Mouse (Mus musculus) intestine, embryonic 15.5 days (tissue): ENCODE measurements around the gene Chtop. TPM values are rescaled to one million over a fixed set of nuclear protein-coding genes. Genes with fewer than 3 reads are reported as not detected.

ENCODE experiments used
- ATAC-seq: fragments of 200-750 bp; cut with Nextera tagmentation; 2 replicates; pipeline ENCODE4 v1.8.0; 2017; ENCODE audit warnings: moderate TSS enrichment, moderate library complexity
- H3K27ac ChIP-seq: fragments of 300-500 bp; sonication (generic); 2 replicates; pipeline ENCODE4 v1.5.1; 2015; ENCODE audit warnings: mild to moderate bottlenecking, inconsistent platforms
- H3K27me3 ChIP-seq: fragments of 300-500 bp; sonication (generic); replicated peaks from 2 replicates; pipeline ENCODE4 v1.6.1; 2015; ENCODE audit warnings: inconsistent platforms
- H3K36me3 ChIP-seq: fragments of 300-500 bp; sonication (generic); 2 replicates; pipeline ENCODE4 v1.6.1; 2015; ENCODE audit warnings: inconsistent platforms
- H3K4me1 ChIP-seq: fragments of 300-500 bp; sonication (generic); replicated peaks from 2 replicates; pipeline ENCODE4 v1.6.1; 2015; ENCODE audit warnings: inconsistent platforms
- H3K4me2 ChIP-seq: fragments of 300-500 bp; sonication (generic); replicated peaks from 2 replicates; pipeline ENCODE4 v1.6.1; 2015; ENCODE audit warnings: mild to moderate bottlenecking, inconsistent platforms
- H3K4me3 ChIP-seq: fragments of 300-500 bp; sonication (generic); replicated peaks from 2 replicates; pipeline ENCODE4 v1.5.1; 2015; ENCODE audit warnings: inconsistent platforms
- H3K9ac ChIP-seq: fragments of 300-500 bp; sonication (generic); 2 replicates; pipeline ENCODE4 v1.6.1; 2015; ENCODE audit warnings: inconsistent platforms
- H3K9me3 ChIP-seq: fragments of 300-500 bp; sonication (generic); 2 replicates; pipeline ENCODE4 v1.6.1; 2016; ENCODE audit warnings: inconsistent platforms
- WGBS: fragments of 180-500 bp; shearing (Covaris S2); methylation state at CpG from one replicate; pipeline ENCODE4 v1.1.7; 2015; 5-methylcytosine and 5-hydroxymethylcytosine counted together
- polyA plus RNA-seq: library from polyadenylated mRNA; unstranded; fragments of >200 nt; fragmentation: Nextera tagmentation; extraction: Ambion mirVana; gene quantifications from 2 replicates; pipeline ENCODE4 v1.2.1, GENCODE M21; 2015

Gene Chtop
- polyA plus RNA-seq, 1 experiment from 2014 or later, result 125 TPM

DNA sequence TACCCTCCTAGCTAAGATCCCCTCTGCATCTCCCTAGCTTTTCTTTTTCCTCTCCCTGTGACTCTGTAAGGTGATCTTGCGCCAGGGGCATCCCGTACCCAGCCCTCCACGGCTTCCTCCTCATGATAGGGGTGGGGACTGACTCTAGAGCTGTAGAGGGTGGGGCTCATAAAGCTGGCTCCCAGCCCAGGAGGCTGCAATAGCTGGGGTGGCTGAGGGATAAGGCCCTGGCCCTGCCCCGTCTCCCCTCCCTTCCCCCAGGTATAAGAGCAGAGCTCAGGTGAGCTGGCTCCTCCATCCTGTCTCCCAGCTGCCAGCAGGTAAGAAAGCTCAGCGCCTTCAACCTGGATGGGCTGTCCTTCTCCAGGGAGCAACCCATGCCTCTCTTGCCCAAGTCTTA, 17.3 kb upstream of the Chtop start, which contains the start of gene S100a14:
S100a14 (plus strand) TSS at position 277 of the 400 bp plus-strand sequence.
- H3K36me3 ChIP-seq, result no peaks in the 10 kb centered on the region
- 0 out of 2 replicates have a peak within 1 kb of the TSS, but pooled peaks have one; percentile 17 for H3K27ac ChIP-seq
- H3K4me3 ChIP-seq, result no peak within 1 kb of the TSS
- H3K4me1 ChIP-seq, result peaks cover 7% of the 10 kb centered on the region; the same call in 1 of the 2 replicates
- H3K27me3 ChIP-seq, result no peaks in the 10 kb centered on the region
- ATAC-seq, result peak; percentile 98
- H3K9ac ChIP-seq, result no peak within 1 kb of the TSS
- peak within 1 kb of the TSS; percentile 27; the same call in 1 of the 2 replicates for H3K4me2 ChIP-seq
- H3K9me3 ChIP-seq, result no peaks in the 10 kb centered on the region
- 48% methylated on average over 5 of the region's 5 CpGs for WGBS

DNA sequence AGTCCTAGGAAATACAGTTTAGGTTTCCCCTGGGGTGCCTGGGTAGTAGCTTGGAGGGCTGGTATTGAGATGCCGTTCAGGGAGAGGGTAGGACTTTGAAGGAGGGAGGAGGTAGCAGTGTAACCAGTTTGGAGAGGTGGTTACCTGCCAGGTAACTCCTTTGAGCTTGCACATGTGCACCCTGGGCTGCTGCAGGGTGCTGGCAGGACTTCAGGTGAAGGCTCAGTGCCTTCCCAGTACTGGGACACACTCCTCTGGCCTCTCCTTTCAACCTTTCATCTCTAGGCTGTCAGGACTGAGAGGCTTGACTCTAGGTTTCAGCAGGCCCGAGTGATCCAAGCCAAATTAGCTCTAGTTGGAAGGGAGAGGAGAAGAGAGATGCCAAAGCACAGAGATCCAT, 16.8 kb upstream of the Chtop start:
- H3K9ac ChIP-seq, result no peak overlapping the region
- 0 out of 2 replicates have a peak overlapping the region, but pooled peaks have one; percentile 17 for H3K27ac ChIP-seq
- 62% methylated on average over 2 of the region's 2 CpGs for WGBS
- no peak overlapping the region for H3K4me3 ChIP-seq
- peaks cover 7% of the 10 kb centered on the region; the same call in 1 of the 2 replicates for H3K4me1 ChIP-seq
- H3K9me3 ChIP-seq, result no peaks in the 10 kb centered on the region
- no peaks in the 10 kb centered on the region for H3K36me3 ChIP-seq
- no peak overlapping the region for H3K4me2 ChIP-seq
- ATAC-seq, result peak; percentile 36
- no peaks in the 10 kb centered on the region for H3K27me3 ChIP-seq

DNA sequence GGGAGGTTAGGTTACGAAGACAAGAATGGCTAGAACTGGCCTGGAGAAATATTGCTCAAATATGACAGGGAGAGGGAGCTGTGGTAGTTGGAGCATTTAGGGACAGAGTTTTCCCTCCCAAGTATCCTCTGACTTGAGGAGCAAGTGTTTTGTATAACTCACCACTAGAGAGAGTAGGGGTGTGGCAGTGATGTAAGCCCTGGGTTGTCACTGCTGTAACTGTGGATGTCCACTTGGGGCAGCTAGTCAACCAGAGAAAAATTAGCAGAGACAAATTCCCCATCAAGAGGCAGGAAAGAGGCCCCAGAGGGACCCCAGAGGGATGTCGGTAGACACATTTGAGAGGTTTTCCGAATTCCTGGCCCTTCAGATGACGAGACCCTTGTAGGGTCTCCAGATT, 16.1 kb upstream of the Chtop start:
- H3K4me1 ChIP-seq, result peaks cover 7% of the 10 kb centered on the region; the same call in 1 of the 2 replicates
- no peaks in the 10 kb centered on the region for H3K27me3 ChIP-seq
- H3K9me3 ChIP-seq, result no peaks in the 10 kb centered on the region
- H3K27ac ChIP-seq, result 0 out of 2 replicates have a peak overlapping the region, but pooled peaks have one; percentile 17
- ATAC-seq, result 0 out of 2 replicates have a peak, but pooled peaks have one; percentile 27
- H3K4me3 ChIP-seq, result no peak overlapping the region
- no peaks in the 10 kb centered on the region for H3K36me3 ChIP-seq
- no peak overlapping the region for H3K4me2 ChIP-seq
- no peak overlapping the region for H3K9ac ChIP-seq
- WGBS, result 61% methylated on average over 4 of the region's 4 CpGs

DNA sequence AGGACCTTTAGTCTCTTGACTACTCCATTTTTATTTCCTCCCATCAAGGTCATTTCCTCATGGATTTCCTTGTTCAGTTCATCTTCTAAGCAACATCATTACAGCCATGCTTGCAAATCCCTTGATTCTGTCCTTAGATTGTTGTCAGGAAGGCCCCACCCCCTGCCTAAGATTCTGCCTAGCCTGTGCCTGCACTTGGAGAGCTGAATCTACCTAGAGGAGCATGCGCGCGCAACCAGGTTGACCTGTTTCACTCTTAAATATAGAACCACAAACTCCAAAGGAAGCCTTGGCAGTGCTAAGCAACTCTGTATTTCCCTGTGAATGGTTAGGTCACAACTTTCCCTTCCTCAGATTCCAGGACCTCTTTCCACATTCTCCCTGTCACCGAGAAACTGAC, 8.4 kb upstream of the Chtop start:
- WGBS, result 75% methylated on average over 4 of the region's 4 CpGs
- Histone ChIP-seq H3K4me1 (peaks cover 19% of the 10 kb centered on the region), H3K9ac (no peak overlapping the region), H3K4me3 (no peak overlapping the region), H3K36me3 (no peaks in the 10 kb centered on the region), H3K4me2 (no peak overlapping the region), H3K27ac (no peak overlapping the region), H3K27me3 (no peaks in the 10 kb centered on the region), H3K9me3 (no peaks in the 10 kb centered on the region)
- no peak for ATAC-seq

DNA sequence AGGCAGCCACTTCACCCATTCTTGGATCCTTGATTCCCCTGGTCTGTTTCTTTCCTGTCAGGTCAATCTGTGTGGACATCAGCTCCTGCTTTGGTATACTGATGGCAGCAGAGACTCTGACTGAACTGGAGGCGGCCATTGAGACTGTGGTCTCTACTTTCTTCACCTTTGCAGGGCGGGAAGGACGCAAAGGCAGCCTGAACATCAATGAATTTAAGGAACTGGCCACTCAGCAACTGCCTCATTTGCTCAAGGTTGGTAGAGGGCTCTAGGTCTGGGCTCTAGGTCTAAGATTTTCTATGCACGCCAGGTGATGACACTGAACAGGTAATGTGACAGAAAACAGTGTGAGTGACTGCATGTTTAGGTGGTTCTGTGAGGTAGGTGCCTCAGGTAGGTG, 6.5 kb upstream of the Chtop start:
- H3K4me1 ChIP-seq, result peaks cover 19% of the 10 kb centered on the region
- 90% methylated on average over 4 of the region's 4 CpGs for WGBS

DNA sequence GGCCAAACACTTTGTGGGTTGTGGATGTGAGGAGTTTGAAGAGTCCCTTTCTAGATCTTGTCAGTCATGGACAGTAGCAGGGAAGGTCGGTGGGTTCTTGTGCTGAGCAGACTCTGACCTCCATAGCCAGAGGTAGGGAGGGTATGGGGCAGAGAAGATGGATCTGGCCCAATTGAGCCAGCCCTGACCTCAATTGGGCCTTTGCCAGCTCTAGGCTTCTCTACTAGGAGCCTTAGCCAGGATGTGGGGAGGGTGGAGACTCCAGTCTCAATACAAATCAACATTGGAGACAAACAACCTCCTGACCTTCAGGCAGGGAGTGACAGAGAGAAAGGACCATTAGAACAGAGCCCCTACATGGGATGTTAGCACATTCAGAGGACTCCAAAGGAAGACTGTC, 5.9 kb upstream of the Chtop start:
- peak; percentile 18 for ATAC-seq
- no peaks in the 10 kb centered on the region for H3K27me3 ChIP-seq
- H3K36me3 ChIP-seq, result no peaks in the 10 kb centered on the region
- H3K9me3 ChIP-seq, result no peaks in the 10 kb centered on the region
- 29% methylated on average over 1 of the region's 1 CpGs for WGBS
- no peak overlapping the region; the same call in 1 of the 2 replicates for H3K27ac ChIP-seq
- peak overlapping the region; percentile 87 for H3K4me2 ChIP-seq
- H3K4me1 ChIP-seq, result peaks cover 19% of the 10 kb centered on the region
- H3K9ac ChIP-seq, result peak overlapping the region; percentile 51; the same call in 1 of the 2 replicates
- H3K4me3 ChIP-seq, result peak overlapping the region; percentile 43

More for the DNA sequence above, 6.5 kb upstream of the Chtop start:
- no peaks in the 10 kb centered on the region for H3K9me3 ChIP-seq
- no peak for ATAC-seq
- no peak overlapping the region for H3K27ac ChIP-seq
- H3K27me3 ChIP-seq, result no peaks in the 10 kb centered on the region
- H3K4me2 ChIP-seq, result peak overlapping the region; percentile 87; the same call in 1 of the 2 replicates
- no peak overlapping the region for H3K4me3 ChIP-seq
- H3K9ac ChIP-seq, result no peak overlapping the region
- H3K36me3 ChIP-seq, result no peaks in the 10 kb centered on the region

DNA sequence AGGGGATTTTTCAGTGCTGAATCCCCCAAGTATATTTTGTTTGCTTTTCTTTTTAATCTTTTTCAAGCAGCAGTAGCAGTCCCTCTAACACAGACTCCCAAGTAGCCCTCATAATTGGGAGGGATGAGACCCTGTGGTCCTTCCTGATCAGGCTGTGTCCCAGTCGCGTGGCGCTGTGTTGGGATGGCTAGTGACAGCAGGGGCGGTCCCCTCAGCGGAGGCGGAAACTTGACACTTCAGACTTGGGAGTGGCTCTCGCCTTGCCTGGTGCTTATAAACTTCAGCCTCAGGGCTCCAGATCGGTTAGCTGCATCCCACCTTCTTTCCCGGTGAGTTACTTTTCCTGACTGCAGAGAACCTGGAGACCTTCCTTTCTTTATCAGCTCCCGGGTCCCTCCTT, 5.4 kb upstream of the Chtop start:
- WGBS, result 0% methylated on average over 10 of the region's 10 CpGs
- H3K4me3 ChIP-seq, result peak overlapping the region; percentile 43

DNA sequence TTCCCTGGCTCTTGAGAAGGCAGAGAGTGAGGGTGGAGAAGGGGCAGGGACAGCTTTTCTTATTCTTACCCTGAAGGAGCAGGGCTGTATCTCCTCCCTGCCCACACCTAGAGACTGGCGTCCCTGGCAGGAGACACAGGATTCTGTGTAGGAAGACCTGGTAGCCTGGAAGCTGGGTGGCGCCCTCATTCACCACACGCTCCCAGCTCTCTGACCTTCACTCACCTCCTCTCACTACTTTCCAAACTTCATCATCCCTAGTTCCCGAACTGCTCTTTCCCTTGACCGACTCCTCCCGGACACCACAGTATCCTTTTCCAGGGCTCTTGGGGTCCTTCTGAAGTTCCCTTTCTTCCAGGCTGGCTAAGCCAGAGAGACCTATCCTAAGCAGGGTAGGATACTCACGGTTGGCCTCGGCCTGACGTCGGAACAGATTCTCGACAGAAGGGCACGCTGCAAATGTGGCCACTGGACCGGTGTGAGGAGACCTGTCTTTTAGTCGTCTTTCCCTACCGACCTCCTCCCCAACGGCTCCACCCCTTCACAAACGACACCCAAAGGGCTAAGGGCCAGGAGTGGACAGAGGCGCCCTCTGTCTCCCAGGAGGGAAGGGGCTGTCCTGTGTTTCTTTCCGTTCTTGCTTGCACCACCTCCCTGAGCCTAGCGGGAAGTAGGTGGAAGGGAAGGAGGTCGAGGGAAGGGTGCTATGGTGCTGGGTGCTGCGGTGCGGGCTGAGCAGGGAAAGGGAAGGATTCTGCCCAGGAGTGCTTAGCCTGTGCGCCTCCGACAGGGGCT, 4.7 kb upstream of the Chtop start, which contains the start of the genes S100a1 and S100a13:
S100a1 (minus strand) TSS at position 597 of the 795 bp plus-strand sequence.
S100a13 (plus strand) TSS at position 640 of the 795 bp plus-strand sequence.
- peaks cover 19% of the 10 kb centered on the region for H3K4me1 ChIP-seq
- peak within 1 kb of the TSS; percentile 43 for H3K4me3 ChIP-seq
- WGBS, result 4% methylated on average over 25 of the region's 25 CpGs
- peak within 1 kb of the TSS; percentile 87 for H3K4me2 ChIP-seq
- no peaks in the 10 kb centered on the region for H3K9me3 ChIP-seq
- peak; percentile 74 for ATAC-seq
- H3K27ac ChIP-seq, result peak within 1 kb of the TSS; percentile 67
- H3K27me3 ChIP-seq, result no peaks in the 10 kb centered on the region
- no peaks in the 10 kb centered on the region for H3K36me3 ChIP-seq
- peak within 1 kb of the TSS; percentile 51 for H3K9ac ChIP-seq

More for the DNA sequence above, 5.4 kb upstream of the Chtop start:
- no peaks in the 10 kb centered on the region for H3K27me3 ChIP-seq
- no peaks in the 10 kb centered on the region for H3K36me3 ChIP-seq
- H3K27ac ChIP-seq, result peak overlapping the region; percentile 67
- peak; percentile 88 for ATAC-seq
- H3K9ac ChIP-seq, result peak overlapping the region; percentile 51
- H3K4me2 ChIP-seq, result peak overlapping the region; percentile 87
- peaks cover 19% of the 10 kb centered on the region for H3K4me1 ChIP-seq
- H3K9me3 ChIP-seq, result no peaks in the 10 kb centered on the region

DNA sequence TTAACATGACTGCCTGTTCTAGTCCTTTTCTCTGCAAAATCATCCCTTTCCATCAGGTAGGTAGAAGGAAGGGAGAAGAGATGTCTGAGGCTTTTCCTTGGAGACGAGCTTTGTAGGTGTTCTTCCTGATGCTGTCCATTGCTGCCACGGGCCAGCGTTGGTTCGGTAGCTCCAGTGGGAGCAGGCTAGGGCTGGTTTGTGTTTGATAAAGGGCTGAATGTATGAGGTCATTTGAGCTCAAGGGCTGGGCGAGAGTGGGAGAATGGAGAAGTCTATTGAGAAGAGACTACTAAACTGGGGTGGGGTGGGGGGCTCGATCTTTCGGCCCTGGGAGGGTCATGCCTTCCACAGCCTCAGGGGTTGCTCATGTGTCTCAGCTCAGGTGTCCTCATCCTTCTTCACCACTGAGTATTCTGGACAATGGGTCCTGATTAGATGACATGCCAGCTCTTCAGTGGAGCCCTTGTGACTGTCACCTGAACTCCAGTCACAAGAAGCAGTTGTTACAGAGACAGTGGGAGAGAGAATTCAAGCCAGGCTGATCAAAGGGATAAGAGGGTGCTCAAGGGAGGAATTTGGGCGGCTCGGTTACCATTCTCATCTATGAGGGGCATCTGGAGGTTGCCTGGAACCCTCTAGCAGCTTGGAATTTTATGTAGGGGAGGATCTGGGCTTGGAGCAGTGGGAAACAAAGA, 3.8 kb upstream of the Chtop start:
- Histone ChIP-seq H3K4me3 (peak overlapping the region; percentile 43; the same call in 1 of the 2 replicates), H3K36me3 (no peaks in the 10 kb centered on the region), H3K4me2 (peak overlapping the region; percentile 87), H3K4me1 (peaks cover 21% of the 10 kb centered on the region), H3K27me3 (no peaks in the 10 kb centered on the region), H3K9ac (peak overlapping the region; percentile 51; the same call in 1 of the 2 replicates), H3K27ac (no peak overlapping the region), H3K9me3 (no peaks in the 10 kb centered on the region)
- 77% methylated on average over 9 of the region's 9 CpGs for WGBS
- no peak for ATAC-seq

DNA sequence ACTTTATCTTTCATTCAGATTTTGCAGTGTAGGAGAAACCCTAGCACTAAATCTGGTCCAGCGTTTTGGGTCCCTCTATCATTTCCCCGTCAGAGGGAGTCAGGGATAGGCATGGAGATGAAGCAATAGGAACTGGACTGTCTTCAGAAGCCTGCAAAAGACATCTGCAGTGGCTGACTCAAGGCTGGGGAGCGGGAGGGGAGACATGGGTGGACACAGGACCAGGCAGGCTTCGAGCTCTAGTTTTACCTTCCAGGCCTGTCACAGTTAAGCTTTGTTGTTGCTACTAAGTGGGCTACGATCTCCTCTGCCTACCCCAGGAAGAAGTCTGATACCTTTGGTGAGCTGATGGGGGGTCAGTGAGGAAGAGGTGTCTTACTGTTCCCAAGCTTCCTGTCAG, 3.0 kb upstream of the Chtop start:
- Histone ChIP-seq H3K27me3 (no peaks in the 10 kb centered on the region), H3K9me3 (no peaks in the 10 kb centered on the region), H3K4me2 (no peak overlapping the region), H3K36me3 (no peaks in the 10 kb centered on the region), H3K4me3 (no peak overlapping the region), H3K27ac (no peak overlapping the region), H3K4me1 (peaks cover 29% of the 10 kb centered on the region), H3K9ac (no peak overlapping the region)
- ATAC-seq, result no peak
- 85% methylated on average over 5 of the region's 5 CpGs for WGBS

DNA sequence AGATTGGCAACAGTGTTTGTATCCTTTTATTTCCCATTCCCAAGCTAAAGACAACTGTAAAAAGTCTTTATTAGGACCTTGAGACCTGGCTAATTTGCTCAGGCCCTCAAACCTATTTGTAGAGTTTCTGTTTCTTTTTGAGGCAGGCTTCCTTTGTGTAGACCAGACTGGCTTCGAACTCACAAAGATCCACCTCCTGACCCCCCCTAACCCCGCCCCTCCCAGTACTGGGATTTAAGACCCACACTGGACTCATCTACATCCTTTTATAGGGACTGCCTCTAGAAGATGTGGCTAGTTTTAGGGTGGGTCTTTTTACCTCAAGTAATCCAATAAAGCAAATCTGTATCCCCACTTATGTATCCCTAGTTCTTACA, 437 bp upstream of the Chtop start:
- no peak overlapping the region for H3K9ac ChIP-seq
- no peaks in the 10 kb centered on the region for H3K9me3 ChIP-seq
- WGBS, result 18% methylated on average over 2 of the region's 2 CpGs
- H3K27ac ChIP-seq, result peak overlapping the region; percentile 61
- no peaks in the 10 kb centered on the region for H3K27me3 ChIP-seq
- ATAC-seq, result peak; percentile 6
- peaks cover 8% of the 10 kb centered on the region; the same call in 1 of the 2 replicates for H3K36me3 ChIP-seq
- H3K4me1 ChIP-seq, result peaks cover 21% of the 10 kb centered on the region
- H3K4me2 ChIP-seq, result peak overlapping the region; percentile 61
- H3K4me3 ChIP-seq, result peak overlapping the region; percentile 97
